Mouse (Mus musculus): ENCODE measurements around the gene Ncdn.
A peak's percentile ranks its signal among the peaks of the same experiment; 100 is the strongest.

Gene Ncdn

DNA sequence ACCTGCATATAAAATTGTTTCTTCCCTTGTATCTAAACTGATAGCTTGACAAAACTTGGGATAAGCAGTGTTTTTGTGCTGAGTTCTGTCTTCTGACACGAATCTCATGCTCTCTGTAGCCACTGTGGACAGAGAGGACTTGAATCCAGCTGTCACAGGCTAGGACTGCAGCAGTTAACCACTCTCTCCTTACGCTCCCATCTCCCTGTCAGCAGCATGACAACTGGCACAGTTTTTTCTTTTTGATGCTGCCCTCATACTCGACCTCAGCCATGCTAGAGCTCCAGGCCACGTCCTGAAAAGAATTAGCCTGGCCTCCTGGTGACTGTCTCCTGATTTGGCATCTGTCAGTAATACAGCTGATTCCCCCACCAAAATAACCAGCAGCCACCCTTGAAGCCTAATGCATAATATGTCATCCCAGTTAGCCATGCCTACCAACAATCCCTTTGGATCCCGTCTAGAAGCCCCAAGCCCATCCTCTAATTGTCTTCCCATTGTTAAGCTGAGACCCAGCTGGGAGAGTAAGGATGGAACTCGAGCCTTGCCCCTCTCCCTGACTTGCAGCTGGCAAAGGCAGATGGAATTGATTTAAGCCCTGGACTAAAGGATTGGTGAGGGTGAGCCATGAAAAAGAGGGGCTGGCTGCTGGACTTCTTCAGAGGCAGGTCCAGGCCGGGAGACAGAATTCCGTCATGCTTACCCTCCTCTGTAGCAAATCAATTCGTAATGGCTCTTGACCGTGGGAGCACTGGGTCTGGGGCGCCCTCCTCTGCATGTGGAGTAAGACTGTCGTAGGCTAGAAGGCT, 46.4 kb downstream of the Ncdn start:
- DNase-seq = peak; percentile 14

DNA sequence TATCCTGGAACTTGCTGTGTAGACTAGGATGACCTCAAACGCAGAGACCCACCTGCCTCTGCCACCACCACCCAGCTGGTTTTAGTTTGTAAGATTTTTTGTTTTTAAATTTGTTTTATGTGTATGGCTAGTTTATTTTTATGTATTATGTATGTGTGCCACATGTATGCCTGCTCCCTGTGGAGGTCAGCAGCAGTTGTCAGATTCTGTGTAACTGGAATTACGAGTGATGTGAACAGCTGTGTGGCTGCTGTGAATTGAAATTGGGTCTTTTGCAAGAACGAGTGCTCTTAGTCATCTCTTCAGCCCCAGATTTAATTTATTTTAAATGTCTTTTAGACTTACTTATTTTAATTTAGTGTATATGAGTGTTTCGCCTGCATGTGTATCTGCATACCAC, 56.3 kb downstream of the Ncdn start:
- no peak for DNase-seq
